Mouse (Mus musculus): Measurements from ENCODE around the gene Stat1. TPM values are rescaled to one million over a fixed set of nuclear protein-coding genes. Genes with fewer than 3 reads are reported as not detected.

The Stat1 gene
- polyA plus RNA-seq (2015; fragmentation: Nextera tagmentation; extraction: Ambion mirVana): 10.0 and 11.4 TPM in 2 replicates

GRCm38 (mm10) chr1:52118860-52119591 is at the start of gene Stat1:
Gene Stat1 (plus strand): TSS chr1:52119440.
- H3K4me2 ChIP-seq (replicated peaks): peak within 1 kb of the TSS; percentile 86
- H3K27me3 ChIP-seq: no peaks in the 10 kb centered on the region; the same call in 1 of the 2 replicates
- peak within 1 kb of the TSS; percentile 64 for H3K27ac ChIP-seq (replicated peaks)
- peaks cover 13% of the 10 kb centered on the region for H3K4me1 ChIP-seq
- no peaks in the 10 kb centered on the region for H3K36me3 ChIP-seq
- H3K4me3 ChIP-seq: peak within 1 kb of the TSS; percentile 94
- peak; percentile 95 for ATAC-seq (replicated peaks)
- H3K9ac ChIP-seq (replicated peaks): peak within 1 kb of the TSS; percentile 62
- H3K9me3 ChIP-seq: no peaks in the 10 kb centered on the region
- 3% methylated on average over 37 of the region's 37 CpGs for WGBS

- H3K4me2 ChIP-seq (replicated peaks): peak overlapping the region; percentile 18; the same call in 1 of the 2 replicates
- peak; percentile 81 for ATAC-seq (replicated peaks)
- WGBS: under 1% methylated on average over 10 of the region's 10 CpGs
- H3K36me3 ChIP-seq: no peaks in the 10 kb centered on the region
- no peak overlapping the region for H3K4me3 ChIP-seq
- H3K9ac ChIP-seq (replicated peaks): no peak overlapping the region
- no peaks in the 10 kb centered on the region for H3K27me3 ChIP-seq
- H3K4me1 ChIP-seq: peaks cover 16% of the 10 kb centered on the region
- no peaks in the 10 kb centered on the region for H3K9me3 ChIP-seq
- peak overlapping the region; percentile 53 for H3K27ac ChIP-seq (replicated peaks)
Observed at GRCm38 (mm10) chr1:52079724-52080367, 39.4 kb upstream of the Stat1 start.

- no peaks in the 10 kb centered on the region for H3K27me3 ChIP-seq
- peak overlapping the region; percentile 53 for H3K27ac ChIP-seq (replicated peaks)
- no peaks in the 10 kb centered on the region for H3K9me3 ChIP-seq
- no peak for ATAC-seq (replicated peaks)
- peak overlapping the region; percentile 18; the same call in 1 of the 2 replicates for H3K4me2 ChIP-seq (replicated peaks)
- no peak overlapping the region for H3K4me3 ChIP-seq
- H3K36me3 ChIP-seq: no peaks in the 10 kb centered on the region
- 2% methylated on average over 8 of the region's 8 CpGs for WGBS
- peaks cover 16% of the 10 kb centered on the region for H3K4me1 ChIP-seq
- no peak overlapping the region for H3K9ac ChIP-seq (replicated peaks)
Observed at GRCm38 (mm10) chr1:52080375-52080774, 38.9 kb upstream of the Stat1 start.

GRCm38 (mm10) chr1:52086236-52086635 is 33.0 kb upstream of the Stat1 start:
- 47% methylated on average over 4 of the region's 4 CpGs for WGBS
- H3K4me3 ChIP-seq: no peak overlapping the region
- H3K9ac ChIP-seq (replicated peaks): no peak overlapping the region
- no peak overlapping the region for H3K4me2 ChIP-seq (replicated peaks)
- no peaks in the 10 kb centered on the region for H3K9me3 ChIP-seq
- no peaks in the 10 kb centered on the region for H3K27me3 ChIP-seq
- ATAC-seq (replicated peaks): no peak
- no peak overlapping the region for H3K27ac ChIP-seq (replicated peaks)
- H3K4me1 ChIP-seq: no peaks in the 10 kb centered on the region
- no peaks in the 10 kb centered on the region for H3K36me3 ChIP-seq

GRCm38 (mm10) chr1:52087128-52087527 is 32.1 kb upstream of the Stat1 start:
- H3K4me2 ChIP-seq (replicated peaks): no peak overlapping the region
- no peak overlapping the region for H3K9ac ChIP-seq (replicated peaks)
- ATAC-seq (replicated peaks): no peak
- H3K4me3 ChIP-seq: no peak overlapping the region
- no peaks in the 10 kb centered on the region for H3K36me3 ChIP-seq
- no peak overlapping the region for H3K27ac ChIP-seq (replicated peaks)
- H3K9me3 ChIP-seq: no peaks in the 10 kb centered on the region
- WGBS: 87% methylated on average over 1 of the region's 1 CpGs
- H3K27me3 ChIP-seq: no peaks in the 10 kb centered on the region
- H3K4me1 ChIP-seq: no peaks in the 10 kb centered on the region

GRCm38 (mm10) chr1:52088634-52089033 is 30.6 kb upstream of the Stat1 start:
- WGBS: 65% methylated on average over 4 of the region's 4 CpGs
- H3K4me1 ChIP-seq: no peaks in the 10 kb centered on the region
- H3K36me3 ChIP-seq: no peaks in the 10 kb centered on the region
- no peak for ATAC-seq (replicated peaks)
- no peak overlapping the region for H3K4me3 ChIP-seq
- H3K9ac ChIP-seq (replicated peaks): no peak overlapping the region
- no peak overlapping the region for H3K4me2 ChIP-seq (replicated peaks)
- no peaks in the 10 kb centered on the region for H3K9me3 ChIP-seq
- H3K27me3 ChIP-seq: no peaks in the 10 kb centered on the region
- no peak overlapping the region for H3K27ac ChIP-seq (replicated peaks)

- 81% methylated on average over 3 of the region's 3 CpGs for WGBS
- 0 out of 2 replicates have a peak, but pooled peaks have one; percentile 16 for ATAC-seq (replicated peaks)
- no peak overlapping the region for H3K4me2 ChIP-seq (replicated peaks)
Observed at GRCm38 (mm10) chr1:52098618-52099232, 20.5 kb upstream of the Stat1 start.

GRCm38 (mm10) chr1:52100496-52100895 is 18.7 kb upstream of the Stat1 start:
- no peaks in the 10 kb centered on the region for H3K9me3 ChIP-seq
- H3K4me3 ChIP-seq: no peak overlapping the region
- no peak overlapping the region for H3K4me2 ChIP-seq (replicated peaks)
- no peaks in the 10 kb centered on the region for H3K36me3 ChIP-seq
- no peaks in the 10 kb centered on the region for H3K4me1 ChIP-seq
- WGBS: 80% methylated on average over 6 of the region's 6 CpGs
- no peak overlapping the region for H3K27ac ChIP-seq (replicated peaks)
- H3K9ac ChIP-seq (replicated peaks): no peak overlapping the region
- ATAC-seq (replicated peaks): no peak
- no peaks in the 10 kb centered on the region for H3K27me3 ChIP-seq

More at GRCm38 (mm10) chr1:52098618-52099232, 20.5 kb upstream of the Stat1 start:
- Histone ChIP-seq H3K36me3 (no peaks in the 10 kb centered on the region), H3K27me3 (no peaks in the 10 kb centered on the region), H3K9ac (replicated peaks) (no peak overlapping the region), H3K4me3 (no peak overlapping the region), H3K4me1 (no peaks in the 10 kb centered on the region), H3K27ac (replicated peaks) (no peak overlapping the region), H3K9me3 (no peaks in the 10 kb centered on the region)

- no peaks in the 10 kb centered on the region for H3K4me1 ChIP-seq
- H3K4me3 ChIP-seq: no peak overlapping the region
- no peak overlapping the region for H3K4me2 ChIP-seq (replicated peaks)
- WGBS: 90% methylated on average over 8 of the region's 8 CpGs
- H3K9me3 ChIP-seq: no peaks in the 10 kb centered on the region
- no peaks in the 10 kb centered on the region for H3K27me3 ChIP-seq
- no peak for ATAC-seq (replicated peaks)
- H3K36me3 ChIP-seq: no peaks in the 10 kb centered on the region
- H3K9ac ChIP-seq (replicated peaks): no peak overlapping the region
- no peak overlapping the region for H3K27ac ChIP-seq (replicated peaks)
Observed at GRCm38 (mm10) chr1:52102795-52103194, 16.4 kb upstream of the Stat1 start.

- no peaks in the 10 kb centered on the region for H3K36me3 ChIP-seq
- no peak overlapping the region for H3K4me2 ChIP-seq (replicated peaks)
- 93% methylated on average over 11 of the region's 11 CpGs for WGBS
- no peak for ATAC-seq (replicated peaks)
- no peaks in the 10 kb centered on the region for H3K9me3 ChIP-seq
- H3K9ac ChIP-seq (replicated peaks): no peak overlapping the region
- no peak overlapping the region for H3K27ac ChIP-seq (replicated peaks)
- no peaks in the 10 kb centered on the region for H3K4me1 ChIP-seq
- H3K4me3 ChIP-seq: no peak overlapping the region
- no peaks in the 10 kb centered on the region for H3K27me3 ChIP-seq
Observed at GRCm38 (mm10) chr1:52107206-52107605, 12.0 kb upstream of the Stat1 start.

GRCm38 (mm10) chr1:52111217-52111616 is 8.0 kb upstream of the Stat1 start:
- Histone ChIP-seq H3K4me2 (replicated peaks) (no peak overlapping the region), H3K27ac (replicated peaks) (no peak overlapping the region), H3K36me3 (no peaks in the 10 kb centered on the region), H3K27me3 (no peaks in the 10 kb centered on the region; the same call in 1 of the 2 replicates), H3K4me3 (no peak overlapping the region), H3K4me1 (peaks cover 5% of the 10 kb centered on the region), H3K9me3 (no peaks in the 10 kb centered on the region), H3K9ac (replicated peaks) (no peak overlapping the region)
- no peak for ATAC-seq (replicated peaks)
- 52% methylated on average over 3 of the region's 3 CpGs for WGBS

- no peaks in the 10 kb centered on the region for H3K9me3 ChIP-seq
- no peaks in the 10 kb centered on the region for H3K36me3 ChIP-seq
- 92% methylated on average over 1 of the region's 1 CpGs for WGBS
- H3K4me1 ChIP-seq: peaks cover 5% of the 10 kb centered on the region
- H3K4me2 ChIP-seq (replicated peaks): no peak overlapping the region
- H3K27ac ChIP-seq (replicated peaks): no peak overlapping the region
- no peak overlapping the region for H3K9ac ChIP-seq (replicated peaks)
- no peaks in the 10 kb centered on the region; the same call in 1 of the 2 replicates for H3K27me3 ChIP-seq
- ATAC-seq (replicated peaks): no peak
- H3K4me3 ChIP-seq: no peak overlapping the region
Observed at GRCm38 (mm10) chr1:52112301-52112700, 6.9 kb upstream of the Stat1 start.
